Mouse (Mus musculus) Patski (cell line): ENCODE measurements around the gene Il1r1. TPM values are rescaled to one million over a fixed set of nuclear protein-coding genes. Genes with fewer than 3 reads are reported as not detected.

Source experiments
- ATAC-seq: fragments of 100-300 bp; one replicate; pipeline ENCODE4 v1.8.0; 2021
- CTCF ChIA-PET: fragments of 350-600 bp; sonication (Branson Sonifier 250); formaldehyde crosslinking; loops from one replicate; lab custom pipeline; 2022; ENCODE audit warnings: inconsistent platforms; lab: Charles Lee
- POLR2A ChIA-PET: fragments of 350-600 bp; sonication (Branson Sonifier 250); formaldehyde crosslinking; loops from one replicate; lab custom pipeline; 2022; ENCODE audit warnings: antibody characterized with exemption, inconsistent platforms; lab: Charles Lee
- DNase-seq: peaks from one replicate; pipeline ENCODE4 v3.0.0-alpha.2; 2011; ENCODE audit warnings: low read depth, low spot score
- H3K27me3 ChIP-seq: fragments of 371-371 bp; one replicate; pipeline ENCODE4 v1.5.1; 2021
- CTCF ChIP-seq: fragments of 100-300 bp; IDR thresholded peaks from one replicate; pipeline ENCODE4 v1.5.1; 2021
- in situ Hi-C: fragments of 300-500 bp; cut with MboI; formaldehyde crosslinking; loops from 3 replicates; pipeline ENCODE4 v1.11.1; 2018; ENCODE audit warnings: low pct_unique_long_range_greater_than_20kb, mixed read lengths
- polyA plus RNA-seq: library from polyadenylated mRNA; unstranded; gene quantifications from one replicate; pipeline ENCODE4 v1.2.3, GENCODE M21; 2021

Il1r1 gene
- polyA plus RNA-seq, 1 experiment from 2014 or later = 32.6 TPM

DNA sequence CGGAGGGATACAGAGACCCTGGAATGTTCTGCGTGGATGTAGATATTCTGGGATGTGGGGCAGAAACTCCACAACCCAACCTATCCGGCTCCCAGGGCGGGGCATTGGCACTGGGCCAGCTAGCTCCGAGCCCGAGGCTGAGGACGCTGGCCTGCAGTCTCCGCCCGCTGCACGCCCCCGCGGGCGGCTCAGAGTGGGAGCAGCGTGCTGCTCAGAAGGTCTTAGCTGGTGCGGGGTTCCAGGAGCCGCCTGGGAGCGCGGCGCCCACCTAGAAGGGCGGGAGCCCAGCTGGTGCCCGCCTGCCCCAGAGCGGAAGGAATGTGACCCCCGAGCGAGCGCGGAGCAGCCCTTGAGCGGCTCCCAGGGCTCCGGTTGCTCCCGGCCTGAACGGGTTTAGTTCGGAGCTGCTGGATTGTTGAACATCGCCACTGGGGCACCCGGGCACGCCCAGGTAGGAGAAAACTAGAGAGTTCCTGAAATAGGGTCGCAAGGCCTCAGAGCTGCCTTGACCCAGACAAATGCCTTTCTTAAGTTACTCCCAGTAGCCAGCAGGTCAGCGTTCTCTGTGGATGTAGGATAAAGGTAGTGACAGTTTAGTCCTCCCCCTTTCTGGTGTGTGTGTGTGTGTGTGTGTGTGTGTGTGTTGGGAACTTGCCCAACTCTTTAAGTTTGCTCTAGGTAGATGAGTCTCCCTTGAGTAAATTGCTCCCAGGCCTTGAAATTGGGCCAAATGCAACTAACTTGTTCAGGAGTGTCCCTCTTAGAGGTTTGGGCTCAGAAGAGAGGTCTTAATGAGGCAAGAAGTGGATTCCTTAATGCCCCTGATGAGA lies 41.8 kb downstream of the Il1r1 start:
- in situ Hi-C loops = loop anchor here (25.0 kb wide), 1 partner anchor 504 kb away; no protein-coding TSS in a partner anchor
- ATAC-seq = peak; percentile 19

DNA sequence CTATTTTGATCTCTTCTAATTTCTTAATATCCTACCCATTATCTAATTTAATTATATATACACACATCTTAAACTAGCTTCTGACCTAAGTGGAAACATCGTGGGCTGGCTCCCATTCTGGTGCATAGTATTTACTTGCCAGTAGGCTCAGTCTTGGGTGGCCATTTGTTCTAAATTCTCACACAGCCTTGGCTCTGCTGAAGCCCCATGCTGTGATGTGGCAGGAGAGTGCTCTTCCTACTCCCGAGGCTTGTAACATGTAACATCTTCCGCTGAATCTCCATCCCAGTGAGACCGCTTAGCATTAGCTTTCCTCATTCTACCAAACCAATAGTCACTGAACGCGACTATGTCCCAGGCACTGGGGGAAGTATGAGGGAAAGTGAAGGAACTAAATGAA lies 43.0 kb downstream of the Il1r1 start:
- DNase-seq = no peak
- no peak for TF ChIP-seq CTCF
- ChIA-PET CTCF (interaction anchor here (1.2 to 1.4 kb wide), 2 partner anchors 151 to 152 kb away, joined by 3 to 5 read pairs; no protein-coding TSS in a partner anchor), POLR2A (interaction anchor here (0.7 kb wide), 1 partner anchor 31 kb away, joined by 5 read pairs; no protein-coding TSS in a partner anchor)
- in situ Hi-C loops = loop anchor here (25.0 kb wide), 1 partner anchor 506 kb away; no protein-coding TSS in a partner anchor
- ATAC-seq = no peak
- no peaks in the 10 kb centered on the region for H3K27me3 ChIP-seq

More for the DNA sequence above, 41.8 kb downstream of the Il1r1 start:
- DNase-seq = no peak
- TF ChIP-seq CTCF = no peak
- no peaks in the 10 kb centered on the region for H3K27me3 ChIP-seq
- POLR2A ChIA-PET = interaction anchor here (0.5 to 0.7 kb wide), 2 partner anchors 22 to 104 kb away, joined by 3 read pairs; no protein-coding TSS in a partner anchor
- CTCF ChIA-PET = interaction anchor here (1.2 to 1.4 kb wide), 2 partner anchors 150 to 151 kb away, joined by 3 read pairs; no protein-coding TSS in a partner anchor

DNA sequence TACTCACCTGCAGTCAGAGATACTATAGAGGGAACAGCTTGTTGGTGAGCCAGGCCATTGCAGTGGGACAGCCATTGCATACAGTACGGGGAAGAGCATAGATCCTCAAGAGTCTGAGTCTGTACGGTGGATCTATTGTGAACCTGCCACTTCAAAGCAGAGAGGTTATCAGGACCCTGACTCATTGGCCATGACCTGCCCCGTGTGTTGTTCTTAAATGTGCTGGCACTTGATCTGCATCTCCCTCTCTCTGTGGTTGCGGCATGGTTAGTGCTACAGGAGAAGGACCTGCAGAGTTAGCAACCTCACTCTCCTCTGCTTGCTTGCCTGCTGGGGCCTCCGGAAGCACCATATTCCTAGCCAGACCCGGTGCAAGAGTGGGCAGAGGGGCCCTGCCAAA lies 43.7 kb downstream of the Il1r1 start:
- ATAC-seq (no peak), DNase-seq (no peak)
- in situ Hi-C loops = loop anchor here (25.0 kb wide), 1 partner anchor 506 kb away; no protein-coding TSS in a partner anchor
- TF ChIP-seq CTCF = no peak
- CTCF ChIA-PET = no interaction called here
- POLR2A ChIA-PET = no interaction called here
- H3K27me3 ChIP-seq = no peaks in the 10 kb centered on the region

DNA sequence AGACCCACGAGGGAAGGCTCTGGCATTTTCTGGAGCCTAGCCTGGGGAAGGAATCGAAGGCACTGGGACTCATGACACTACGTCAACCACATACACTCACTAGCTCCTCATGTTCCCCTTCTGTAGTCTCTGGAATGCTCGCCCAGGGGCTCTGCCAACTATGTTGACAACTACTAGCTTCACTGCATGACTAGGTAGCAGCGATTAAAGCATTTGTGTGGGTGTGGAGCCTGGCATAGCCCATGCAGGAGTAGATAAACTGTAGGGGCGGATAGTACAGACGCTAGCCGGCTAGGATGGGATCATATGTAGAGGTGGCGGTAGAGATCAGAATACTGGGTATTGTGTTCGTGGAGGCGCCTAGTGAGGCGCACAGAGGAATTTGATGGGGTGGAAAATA lies 45.5 kb downstream of the Il1r1 start:
- DNase-seq = no peak

DNA sequence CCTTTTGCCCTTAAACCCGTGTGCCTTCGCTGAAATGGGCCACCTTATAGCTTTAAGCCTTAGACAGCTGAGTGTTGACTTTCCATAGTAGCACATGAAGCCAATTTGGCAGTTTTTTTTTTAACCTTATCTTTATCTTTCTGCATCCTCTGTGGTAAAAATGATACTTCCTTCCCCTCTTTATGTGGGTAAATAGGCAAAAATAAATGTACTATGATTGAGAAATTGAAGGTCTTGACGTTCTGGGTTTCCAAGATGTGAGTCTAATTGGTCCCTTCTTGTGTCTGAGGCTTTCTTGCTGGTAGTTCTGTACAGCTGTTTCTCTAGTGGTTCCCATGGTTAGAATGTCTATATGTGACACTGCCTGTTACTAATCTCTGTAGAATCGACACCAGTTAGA lies 46.2 kb downstream of the Il1r1 start:
- CTCF ChIA-PET = interaction anchor here (0.8 to 1.7 kb wide), 6 partner anchors 11 to 42 kb away, joined by 3 to 5 read pairs (median 3); no protein-coding TSS in a partner anchor
- in situ Hi-C loops = loop anchor here (5.0 to 25.0 kb wide), 4 partner anchors 39 to 509 kb away; no protein-coding TSS in a partner anchor
- POLR2A ChIA-PET = no interaction called here
- no peak for DNase-seq
- no peak for ATAC-seq
- TF ChIP-seq CTCF = no peak
- H3K27me3 ChIP-seq = no peaks in the 10 kb centered on the region

More for the DNA sequence above, 45.5 kb downstream of the Il1r1 start:
- in situ Hi-C loops = loop anchor here (5.0 to 25.0 kb wide), 4 partner anchors 38 to 508 kb away; no protein-coding TSS in a partner anchor
- peak; percentile 82 for ATAC-seq
- CTCF ChIA-PET = interaction anchor here (1.0 to 1.7 kb wide), 6 partner anchors 12 to 141 kb away, joined by 3 to 5 read pairs (median 3); no protein-coding TSS in a partner anchor
- POLR2A ChIA-PET = no interaction called here
- peak; percentile 23 for TF ChIP-seq CTCF
- no peaks in the 10 kb centered on the region for H3K27me3 ChIP-seq

DNA sequence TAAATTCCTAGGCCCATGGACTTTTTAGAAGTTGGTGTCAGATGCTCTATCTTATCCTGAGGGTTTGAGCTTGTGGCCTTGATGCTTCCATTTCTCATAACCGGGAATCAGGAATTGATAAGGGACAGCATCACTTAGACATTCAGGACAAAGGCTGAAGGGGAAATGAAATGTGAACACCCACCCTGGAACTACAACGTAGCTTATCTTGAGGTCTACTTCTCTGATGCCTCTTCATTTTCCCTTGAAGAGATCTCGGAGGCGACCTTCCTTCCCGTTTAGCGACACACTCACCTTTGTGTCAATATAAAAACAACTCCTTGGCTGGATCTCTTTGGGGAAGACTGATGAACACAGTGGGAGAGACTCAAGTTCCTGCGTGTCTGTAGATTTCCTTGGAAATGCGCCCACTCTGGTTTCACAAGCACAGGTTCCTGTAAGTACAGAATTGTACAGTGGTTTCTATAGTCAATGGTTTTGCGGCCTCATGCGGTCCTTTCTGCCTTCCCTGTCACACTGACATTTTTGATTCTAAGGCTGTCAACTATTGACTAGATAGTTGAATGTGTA lies 46.7 kb downstream of the Il1r1 start:
- ATAC-seq = no peak
- ChIA-PET CTCF (interaction anchor here (0.8 to 1.7 kb wide), 5 partner anchors 11 to 43 kb away, joined by 3 to 5 read pairs (median 3); no protein-coding TSS in a partner anchor), POLR2A (no interaction called here)
- DNase-seq = no peak
- no peaks in the 10 kb centered on the region for H3K27me3 ChIP-seq
- in situ Hi-C loops = loop anchor here (5.0 to 25.0 kb wide), 4 partner anchors 39 to 509 kb away; no protein-coding TSS in a partner anchor
- TF ChIP-seq CTCF = no peak

DNA sequence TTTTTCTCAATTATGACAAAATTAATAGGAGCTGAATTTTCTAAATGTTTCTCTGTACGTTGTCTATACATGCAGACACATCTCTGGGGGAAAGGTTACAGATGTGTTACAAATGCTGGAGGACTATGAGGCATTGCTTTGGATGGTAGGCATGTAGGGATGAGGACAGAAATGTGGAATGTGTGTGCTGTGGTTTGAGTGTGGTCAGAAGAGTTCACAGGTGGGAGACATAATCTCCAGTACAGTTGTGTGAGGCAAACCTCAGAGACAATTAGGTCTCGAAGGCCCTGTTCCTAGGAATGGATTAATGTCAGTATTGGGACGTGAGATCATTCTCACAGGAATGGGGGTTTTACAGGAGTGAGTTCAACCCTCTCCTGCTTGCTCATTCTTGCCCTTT lies 47.3 kb downstream of the Il1r1 start:
- ChIA-PET CTCF (interaction anchor here (1.1 kb wide), 1 partner anchor 16 kb away, joined by 3 read pairs; no protein-coding TSS in a partner anchor), POLR2A (no interaction called here)
- TF ChIP-seq CTCF = no peak
- no peaks in the 10 kb centered on the region for H3K27me3 ChIP-seq
- in situ Hi-C loops = loop anchor here (5.0 to 25.0 kb wide), 4 partner anchors 40 to 510 kb away; no protein-coding TSS in a partner anchor
- ATAC-seq (no peak), DNase-seq (no peak)

DNA sequence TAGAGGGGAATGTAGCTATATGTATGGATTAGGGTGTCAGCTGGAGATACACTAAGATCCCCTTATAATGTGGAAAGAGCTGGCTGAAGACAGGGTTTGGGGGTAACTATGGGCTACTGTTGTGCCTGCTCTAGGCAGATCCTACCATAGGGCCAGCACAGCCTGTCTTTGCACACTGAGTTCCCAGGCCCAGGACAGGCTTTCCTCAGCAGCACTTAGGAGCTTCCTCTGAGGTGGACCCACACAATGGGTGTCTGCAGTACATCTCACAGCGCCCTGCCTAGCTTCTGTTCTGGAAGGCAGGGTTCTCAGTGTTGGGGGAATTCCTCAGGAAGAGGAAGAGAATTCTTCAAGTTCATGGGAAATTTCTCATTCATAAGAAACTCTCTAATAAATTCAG lies 48.6 kb downstream of the Il1r1 start:
- ChIA-PET CTCF (no interaction called here), POLR2A (no interaction called here)
- no peak for TF ChIP-seq CTCF
- DNase-seq (no peak), ATAC-seq (no peak)
- in situ Hi-C loops = loop anchor here (5.0 to 25.0 kb wide), 4 partner anchors 41 to 511 kb away; no protein-coding TSS in a partner anchor
- no peaks in the 10 kb centered on the region for H3K27me3 ChIP-seq

DNA sequence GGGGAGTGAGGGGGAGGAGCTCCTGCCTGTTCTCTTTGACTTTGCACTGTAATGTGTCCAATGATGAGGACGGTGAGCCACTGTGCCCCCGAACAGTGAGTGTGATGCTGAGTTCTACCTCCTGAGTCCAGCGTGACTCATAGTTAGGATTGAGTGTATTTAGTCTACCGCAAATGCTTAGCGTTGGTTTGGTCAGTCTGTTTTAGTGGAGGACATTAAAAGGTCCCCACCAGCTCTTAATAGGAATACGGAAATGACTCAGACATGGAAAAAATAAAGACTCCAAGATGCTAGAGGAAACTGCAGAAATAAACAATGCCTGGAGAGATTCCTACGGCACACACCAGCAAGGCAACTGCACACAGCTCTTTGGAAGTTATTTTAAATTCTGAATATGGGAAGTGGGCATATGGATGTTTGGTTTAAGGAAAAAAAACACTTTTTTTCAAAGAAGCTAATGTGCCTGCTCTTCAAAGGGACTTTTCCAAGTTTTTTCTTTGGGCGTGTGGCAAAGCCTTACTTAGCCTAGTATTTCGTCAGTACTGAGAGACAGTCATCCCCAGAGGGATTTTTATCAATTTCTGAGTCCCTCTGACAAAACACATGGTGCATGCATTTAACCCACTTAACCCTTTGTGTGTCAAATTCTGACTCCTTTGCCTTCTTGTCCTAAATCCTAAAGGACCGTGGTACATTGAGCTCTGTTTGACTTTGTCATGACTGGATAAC lies 50.6 kb downstream of the Il1r1 start:
- DNase-seq = no peak

More for the DNA sequence above, 50.6 kb downstream of the Il1r1 start:
- CTCF ChIA-PET = interaction anchor here (1.1 to 1.5 kb wide), 2 partner anchors 35 to 110 kb away, joined by 3 to 4 read pairs; no protein-coding TSS in a partner anchor
- in situ Hi-C loops = loop anchor here (10.0 kb wide), 1 partner anchor 99 kb away; no protein-coding TSS in a partner anchor
- peak; percentile 77 for ATAC-seq
- no peaks in the 10 kb centered on the region for H3K27me3 ChIP-seq
- TF ChIP-seq CTCF = no peak
- POLR2A ChIA-PET = no interaction called here
